Comparison of ENCODE assay signal across 7 mouse cellular contexts in genomic region chr9:62828662-62829086, GRCm38 (mm10). TPM values are rescaled to one million over a fixed set of nuclear protein-coding genes. Genes with fewer than 3 reads are reported as not detected.
DNase-seq lines count a peak whose midpoint lies in the region; ATAC-seq lines count a peak whose summit lies in the region.

No protein-coding gene starts in this region.

- H3K4me2 ChIP-seq in embryonic facial prominence, embryonic 11.5 days (ENCODE audit: low read depth, low read length), result peak overlapping the region; percentile 37
- H3K4me2 ChIP-seq in limb, embryonic 11.5 days (ENCODE audit: low read depth, severe bottlenecking), result peak overlapping the region; percentile 33; the same call in 1 of the 2 replicates
- H3K4me2 ChIP-seq in midbrain, embryonic 14.5 days (ENCODE audit: low read length), result peak overlapping the region; percentile 54

- WGBS in embryonic facial prominence, embryonic 11.5 days, result 0% methylated on average over 23 of the region's 23 CpGs
- under 1% methylated on average over 23 of the region's 23 CpGs for WGBS in limb, embryonic 11.5 days
- under 1% methylated on average over 23 of the region's 23 CpGs for WGBS in midbrain, embryonic 14.5 days

- H3K36me3 ChIP-seq in embryonic facial prominence, embryonic 11.5 days (replicated peaks; ENCODE audit: control insufficient read depth, insufficient read depth, low read depth, low read length), result no peaks in the 10 kb centered on the region
- H3K36me3 ChIP-seq in limb, embryonic 11.5 days (ENCODE audit: control insufficient read depth, insufficient read depth, low read length), result no peaks in the 10 kb centered on the region
- H3K36me3 ChIP-seq in midbrain, embryonic 14.5 days (ENCODE audit: control insufficient read depth, insufficient read depth, low read length), result no peaks in the 10 kb centered on the region

- H3K9ac ChIP-seq in embryonic facial prominence, embryonic 11.5 days (replicated peaks; ENCODE audit: low read length), result no peak overlapping the region
- H3K9ac ChIP-seq in limb, embryonic 11.5 days (ENCODE audit: low read length), result no peak overlapping the region
- no peak overlapping the region; the same call in 1 of the 2 replicates for H3K9ac ChIP-seq in midbrain, embryonic 14.5 days (replicated peaks; ENCODE audit: low read length)

- peak; percentile 91 for ATAC-seq in embryonic facial prominence, embryonic 11.5 days (replicated peaks; ENCODE audit: insufficient number of reproducible peaks, low FRiP score, low TSS enrichment, low read depth)
- peak; percentile 84 for ATAC-seq in limb, embryonic 11.5 days (ENCODE audit: insufficient number of reproducible peaks, low FRiP score, low TSS enrichment, low read depth)
- peak; percentile 92 for ATAC-seq in midbrain, embryonic 14.5 days (ENCODE audit: low FRiP score, low TSS enrichment)

- peak overlapping the region; percentile 22 for H3K4me3 ChIP-seq in embryonic facial prominence, embryonic 11.5 days (ENCODE audit: low read depth, low read length)
- H3K4me3 ChIP-seq in limb, embryonic 11.5 days (ENCODE audit: low read depth, low read length), result peak overlapping the region; percentile 19; the same call in 1 of the 2 replicates
- H3K4me3 ChIP-seq in midbrain, embryonic 14.5 days (replicated peaks; ENCODE audit: low read depth, low read length), result peak overlapping the region; percentile 32

- 0 out of 2 replicates have a peak, but pooled peaks cover 2% of the 10 kb centered on the region for H3K4me1 ChIP-seq in embryonic facial prominence, embryonic 11.5 days (ENCODE audit: control insufficient read depth, insufficient read depth, low read length)
- H3K4me1 ChIP-seq in limb, embryonic 11.5 days (ENCODE audit: control insufficient read depth, insufficient read depth, low read length), result peaks cover 25% of the 10 kb centered on the region
- H3K4me1 ChIP-seq in midbrain, embryonic 14.5 days (ENCODE audit: control insufficient read depth, insufficient read depth, low read length), result peaks cover 15% of the 10 kb centered on the region

- H3K9me3 ChIP-seq in embryonic facial prominence, embryonic 11.5 days (replicated peaks; ENCODE audit: control insufficient read depth, low read length), result no peaks in the 10 kb centered on the region
- no peaks in the 10 kb centered on the region for H3K9me3 ChIP-seq in limb, embryonic 11.5 days (ENCODE audit: control insufficient read depth, low read length)
- H3K9me3 ChIP-seq in midbrain, embryonic 14.5 days (ENCODE audit: control insufficient read depth, low read length), result no peaks in the 10 kb centered on the region

- no peaks in the 10 kb centered on the region for H3K27me3 ChIP-seq in embryonic facial prominence, embryonic 11.5 days (ENCODE audit: control insufficient read depth, insufficient read depth, low read length)
- H3K27me3 ChIP-seq in limb, embryonic 11.5 days (ENCODE audit: control insufficient read depth, insufficient read depth, low read length), result no peaks in the 10 kb centered on the region
- H3K27me3 ChIP-seq in midbrain, embryonic 14.5 days (ENCODE audit: control insufficient read depth, insufficient read depth, low read length), result no peaks in the 10 kb centered on the region

- DNase-seq in adrenal gland, postnatal 14 days, result peak; percentile 98
- peak; percentile 97 for DNase-seq in embryonic facial prominence, embryonic 11.5 days (ENCODE audit: low spot score)
- DNase-seq in heart, adult 11 months, result peak; percentile 100
- peak; percentile 97 for DNase-seq in kidney, adult 18-20 months
- peak; percentile 99 for DNase-seq in limb, embryonic 11.5 days (ENCODE audit: low spot score)
- peak; percentile 95 for DNase-seq in midbrain, embryonic 14.5 days
- peak; percentile 82 to 88 for DNase-seq in spleen, adult 18-20 months

- H3K27ac ChIP-seq in embryonic facial prominence, embryonic 11.5 days (replicated peaks; ENCODE audit: low read depth, low read length), result no peak overlapping the region
- H3K27ac ChIP-seq in limb, embryonic 11.5 days (replicated peaks; ENCODE audit: low read depth, low read length), result no peak overlapping the region
- H3K27ac ChIP-seq in midbrain, embryonic 14.5 days (replicated peaks; ENCODE audit: low read depth, low read length), result no peak overlapping the region

RNA-seq across cellular contexts. Expression of gene Cln6, which starts 9.9 kb away (rescaled TPM):
- total RNA-seq in adrenal gland, postnatal 14 days (2021), result 17.6 and 23.5 TPM in 2 replicates
- polyA plus RNA-seq in embryonic facial prominence, embryonic 11.5 days (2014; fragmentation: Nextera tagmentation; extraction: Ambion mirVana), result 9.2 and 10.5 TPM in 2 replicates
- 17.3 and 18.6 TPM in 2 replicates for polyA plus RNA-seq in limb, embryonic 11.5 days (2014; fragmentation: Nextera tagmentation; extraction: Ambion mirVana)
- polyA plus RNA-seq in midbrain, embryonic 14.5 days (2014; fragmentation: Nextera tagmentation; extraction: Ambion mirVana), result 3.1 and 5.2 TPM in 2 replicates

RNA-seq across cellular contexts. Expression of gene Fem1b, which starts 16.9 kb away (rescaled TPM):
- total RNA-seq in adrenal gland, postnatal 14 days (2021), result 38.4 and 38.9 TPM in 2 replicates
- polyA plus RNA-seq in embryonic facial prominence, embryonic 11.5 days (2014; fragmentation: Nextera tagmentation; extraction: Ambion mirVana), result 38.4 and 41.1 TPM in 2 replicates
- polyA plus RNA-seq in limb, embryonic 11.5 days (2014; fragmentation: Nextera tagmentation; extraction: Ambion mirVana), result 36.6 and 42.2 TPM in 2 replicates
- 71.5 and 103 TPM in 2 replicates for polyA plus RNA-seq in midbrain, embryonic 14.5 days (2014; fragmentation: Nextera tagmentation; extraction: Ambion mirVana)

RNA-seq across cellular contexts. Expression of gene Calml4, which starts 29.2 kb away (rescaled TPM):
- 8.6 and 9.5 TPM in 2 replicates for total RNA-seq in adrenal gland, postnatal 14 days (2021)
- 0.88 and 1.2 TPM in 2 replicates for polyA plus RNA-seq in embryonic facial prominence, embryonic 11.5 days (2014; fragmentation: Nextera tagmentation; extraction: Ambion mirVana)
- polyA plus RNA-seq in limb, embryonic 11.5 days (2014; fragmentation: Nextera tagmentation; extraction: Ambion mirVana), result 4.7 and 4.9 TPM in 2 replicates
- polyA plus RNA-seq in midbrain, embryonic 14.5 days (2014; fragmentation: Nextera tagmentation; extraction: Ambion mirVana), result 7.1 TPM in 2 replicates
